Mouse (Mus musculus) MEL (cell line): ENCODE measurements around the gene Chdh. TPM values are rescaled to one million over a fixed set of nuclear protein-coding genes. Genes with fewer than 3 reads are reported as not detected.

ENCODE experiments used
- DNase-seq: peaks from one replicate; pipeline ENCODE4 v3.0.0; 2011; ENCODE audit warnings: low read depth, low spot score
- H3K27ac ChIP-seq: 2 replicates; pipeline ENCODE4 v1.5.1; 2012; ENCODE audit warnings: low read depth, mild to moderate bottlenecking, control low read depth, low read length, moderate library complexity; ENCODE audit not compliant: control insufficient read depth
- H3K27me3 ChIP-seq, 2 experiments: fragments of 150-350 bp in 1 of 2; sonication (generic) in 1 of 2; 2 replicates each; pipeline ENCODE4 v1.6.1; 2012; ENCODE audit warnings: low read length in 2 of 2, mild to moderate bottlenecking in 2 of 2, improper control_type of control experiment in 1 of 2, moderate library complexity in 1 of 2; ENCODE audit not compliant: insufficient read depth in 2 of 2, control insufficient read depth in 1 of 2
- H3K36me3 ChIP-seq, 2 experiments: 2 replicates each; pipeline ENCODE4 v1.6.1; 2012 to 2014; ENCODE audit warnings: low read length in 2 of 2, improper control_type of control experiment in 1 of 2, inconsistent platforms in 1 of 2, mild to moderate bottlenecking in 1 of 2; ENCODE audit not compliant: insufficient read depth in 2 of 2, control insufficient read depth in 1 of 2
- H3K4me1 ChIP-seq, 2 experiments: fragments of 150-350 bp in 1 of 2; sonication (generic) in 1 of 2; 2 replicates each; pipeline ENCODE4 v1.6.1; 2012; ENCODE audit warnings: low read length in 2 of 2, improper control_type of control experiment in 1 of 2, mild to moderate bottlenecking in 1 of 2; ENCODE audit not compliant: insufficient read depth in 2 of 2, control insufficient read depth in 1 of 2
- H3K4me3 ChIP-seq, 2 experiments: fragments of 150-350 bp in 1 of 2; sonication (generic) in 1 of 2; 2 replicates each; pipeline ENCODE4 v1.5.1; 2012; ENCODE audit warnings: low read depth in 2 of 2, low read length in 2 of 2, mild to moderate bottlenecking in 2 of 2, moderate library complexity in 2 of 2, control low read depth in 1 of 2, improper control_type of control experiment in 1 of 2; ENCODE audit not compliant: control insufficient read depth in 1 of 2, insufficient read depth in 1 of 2
- H3K79me2 ChIP-seq: 2 replicates; pipeline ENCODE4 v1.6.1; 2012; ENCODE audit warnings: mild to moderate bottlenecking, low read length, moderate library complexity; ENCODE audit not compliant: control insufficient read depth, poor library complexity, insufficient read depth
- H3K9ac ChIP-seq: 2 replicates; pipeline ENCODE4 v1.6.1; 2012; ENCODE audit warnings: low read depth, mild to moderate bottlenecking, control low read depth, low read length, moderate library complexity; ENCODE audit not compliant: control insufficient read depth, poor library complexity, severe bottlenecking
- H3K9me3 ChIP-seq: fragments of 150-350 bp; sonication (generic); replicated peaks from 2 replicates; pipeline ENCODE4 v1.6.1; 2012; ENCODE audit warnings: mild to moderate bottlenecking, low read length, improper control_type of control experiment, moderate library complexity; ENCODE audit not compliant: insufficient read depth
- BHLHE40 ChIP-seq: IDR thresholded peaks from 2 replicates; pipeline ENCODE4 v1.6.1; 2012; ENCODE audit warnings: low read depth, mild to moderate bottlenecking, inconsistent platforms, low read length, improper control_type of control experiment, borderline replicate concordance
- CHD1 ChIP-seq: IDR thresholded peaks from 2 replicates; pipeline ENCODE4 v1.6.1; 2012; ENCODE audit warnings: low read depth, mild to moderate bottlenecking, inconsistent platforms, low read length, improper control_type of control experiment
- CHD2 ChIP-seq: IDR thresholded peaks from 2 replicates; pipeline ENCODE4 v1.6.1; 2011; ENCODE audit warnings: low read length, improper control_type of control experiment
- CTCF ChIP-seq, 3 experiments: IDR thresholded peaks in 2 of 3; conservative IDR thresholded peaks in 1 of 3; 2 replicates each; pipeline ENCODE4 v1.5.1; 2011 to 2012; ENCODE audit warnings: low read length in 3 of 3, low read depth in 2 of 3, mild to moderate bottlenecking in 2 of 3, improper control_type of control experiment in 1 of 3, inconsistent platforms in 1 of 3, mixed read lengths in 1 of 3, moderate library complexity in 1 of 3; ENCODE audit not compliant: control insufficient read depth in 1 of 3, insufficient read depth in 1 of 3, poor library complexity in 1 of 3, severe bottlenecking in 1 of 3
- EP300 ChIP-seq, 2 experiments: IDR thresholded peaks; 2 replicates each; pipeline ENCODE4 v1.6.1; 2011; ENCODE audit warnings: improper control_type of control experiment in 2 of 2, low read length in 2 of 2, low read depth in 1 of 2, mild to moderate bottlenecking in 1 of 2
- GATA1 ChIP-seq: IDR thresholded peaks from 2 replicates; pipeline ENCODE4 v1.6.1; 2011; ENCODE audit warnings: low read depth, low read length, improper control_type of control experiment
- KAT2A ChIP-seq: conservative IDR thresholded peaks from 2 replicates; pipeline ENCODE4 v1.6.1; 2012; ENCODE audit warnings: low read depth, low read length, improper control_type of control experiment, inconsistent platforms
- MAX ChIP-seq: IDR thresholded peaks from 2 replicates; pipeline ENCODE4 v1.6.1; 2011; ENCODE audit warnings: low read length, improper control_type of control experiment
- MXI1 ChIP-seq: IDR thresholded peaks from 2 replicates; pipeline ENCODE4 v1.6.1; 2011; ENCODE audit warnings: mild to moderate bottlenecking, low read depth, low read length, improper control_type of control experiment
- MYB ChIP-seq: IDR thresholded peaks from 2 replicates; pipeline ENCODE4 v1.6.1; 2011; ENCODE audit warnings: mild to moderate bottlenecking, low read depth, low read length, improper control_type of control experiment
- MYC ChIP-seq: IDR thresholded peaks from 2 replicates; pipeline ENCODE4 v1.6.1; 2011; ENCODE audit warnings: low read depth, mild to moderate bottlenecking, low read length, improper control_type of control experiment, moderate library complexity
- POLR2A ChIP-seq, 2 experiments: IDR thresholded peaks; 2 replicates each; pipeline ENCODE4 v1.6.1; 2011 to 2012; ENCODE audit warnings: low read length in 2 of 2, mild to moderate bottlenecking in 2 of 2, control low read depth in 1 of 2, improper control_type of control experiment in 1 of 2, low read depth in 1 of 2, moderate library complexity in 1 of 2; ENCODE audit not compliant: control insufficient read depth in 1 of 2, insufficient read depth in 1 of 2, poor library complexity in 1 of 2
- POLR2AphosphoS2 ChIP-seq: IDR thresholded peaks from 2 replicates; pipeline ENCODE4 v1.6.1; 2011; ENCODE audit warnings: low read length, improper control_type of control experiment
- POLR2AphosphoS5 ChIP-seq: IDR thresholded peaks from 2 replicates; pipeline ENCODE4 v1.6.1; 2012; ENCODE audit warnings: low read depth, borderline replicate concordance, mild to moderate bottlenecking, inconsistent platforms, low read length, moderate library complexity, mixed read lengths
- RAD21 ChIP-seq: IDR thresholded peaks from 2 replicates; pipeline ENCODE4 v1.6.1; 2011; ENCODE audit warnings: mild to moderate bottlenecking, low read depth, low read length, improper control_type of control experiment
- RCOR1 ChIP-seq: IDR thresholded peaks from 2 replicates; pipeline ENCODE4 v1.6.1; 2012; ENCODE audit warnings: low read depth, mild to moderate bottlenecking, inconsistent platforms, low read length, improper control_type of control experiment
- SIN3A ChIP-seq: IDR thresholded peaks from 2 replicates; pipeline ENCODE4 v1.6.1; 2012; ENCODE audit warnings: low read length, improper control_type of control experiment, inconsistent platforms
- SMC3 ChIP-seq: IDR thresholded peaks from 2 replicates; pipeline ENCODE4 v1.6.1; 2011; ENCODE audit warnings: low read depth, low read length, improper control_type of control experiment
- TAL1 ChIP-seq: IDR thresholded peaks from 2 replicates; pipeline ENCODE4 v1.6.1; 2012; ENCODE audit warnings: mild to moderate bottlenecking, inconsistent platforms, low read length, moderate library complexity, mixed read lengths
- TCF12 ChIP-seq: IDR thresholded peaks from 2 replicates; pipeline ENCODE4 v1.6.1; 2014; ENCODE audit warnings: low read depth, mild to moderate bottlenecking, inconsistent platforms, low read length, improper control_type of control experiment, moderate library complexity
- USF1 ChIP-seq: IDR thresholded peaks from 2 replicates; pipeline ENCODE4 v1.6.1; 2014; ENCODE audit warnings: low read depth, mild to moderate bottlenecking, inconsistent platforms, low read length, improper control_type of control experiment, moderate library complexity
- ZC3H11A ChIP-seq: IDR thresholded peaks from 2 replicates; pipeline ENCODE4 v1.6.1; 2012; ENCODE audit warnings: low read depth, mild to moderate bottlenecking, inconsistent platforms, low read length, improper control_type of control experiment
- ZKSCAN1 ChIP-seq: IDR thresholded peaks from 2 replicates; pipeline ENCODE4 v1.6.1; 2012; ENCODE audit warnings: low read depth, mild to moderate bottlenecking, inconsistent platforms, low read length, improper control_type of control experiment, moderate library complexity
- polyA plus RNA-seq, 2 experiments: library from polyadenylated mRNA; stranded (reverse) in 1 of 2; unstranded in 1 of 2; fragments of >175 nt in 1 of 2; fragments of >200 nt in 1 of 2; gene quantifications; 2 replicates each; pipeline versions ENCODE4 v1.2.1 to v1.2.4; 2012; ENCODE audit warnings: low replicate concordance in 2 of 2, low read depth in 1 of 2; ENCODE audit not compliant: insufficient read length in 2 of 2, insufficient read depth in 1 of 2, missing spikeins in 1 of 2
- total RNA-seq: library from RNA; depleted of rRNA; stranded (reverse); fragments of 300-350 nt; gene quantifications from 2 replicates; pipeline ENCODE4 v1.2.3, GENCODE M21; 2012

Chdh gene
- total and polyA plus RNA-seq, 3 experiments = not detected

DNA sequence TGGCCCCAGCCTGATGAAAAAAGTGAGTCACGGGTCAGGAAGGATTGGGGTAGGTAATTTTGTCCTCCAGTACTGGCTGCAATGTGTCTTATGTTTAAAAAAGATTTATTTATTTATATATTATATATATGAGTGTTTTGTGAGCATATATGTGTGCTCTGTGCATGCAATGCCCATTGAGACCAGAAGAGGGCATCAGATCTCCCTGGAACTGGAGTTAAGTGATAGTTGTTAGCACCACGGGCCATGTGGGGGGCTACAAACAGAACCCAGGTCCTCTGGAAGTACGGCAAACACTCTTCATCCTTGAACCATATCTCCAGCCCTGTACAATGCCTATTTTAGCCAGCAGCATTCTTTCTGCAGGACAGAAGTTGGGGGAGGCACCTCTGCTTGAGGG lies 39.2 kb downstream of the Chdh start:
- peaks cover 0 to 2% of the 10 kb centered on the region in 2 experiments; a peak in 1 of 4 replicates for H3K4me1 ChIP-seq
- no peak overlapping the region for H3K9ac ChIP-seq
- no peaks in the 10 kb centered on the region for H3K27me3 ChIP-seq
- no peak overlapping the region for H3K27ac ChIP-seq
- H3K4me3 ChIP-seq = no peak overlapping the region
- no peaks in the 10 kb centered on the region for H3K36me3 ChIP-seq
- peak; percentile 9 for DNase-seq
- TF ChIP-seq MYC = no peak
- TF ChIP-seq CTCF (IDR thresholded peaks at IDR 0.05 in 2 of 3, conservative IDR thresholded peaks at IDR 0.05 in 1 of 3; ENCODE audit: control insufficient read depth in 1 of 3, insufficient read depth in 1 of 3, low read depth in 2 of 3, low read length in 3 of 3, poor library complexity in 1 of 3, severe bottlenecking in 1 of 3) = peak; percentile 20 to 31 (median 29); a peak in 4 of 6 replicates
- TF ChIP-seq SMC3 = peak; percentile 21; the same call in 1 of the 2 replicates
- peak; percentile 14 for TF ChIP-seq RAD21
- TF ChIP-seq TAL1 = no peak
- H3K9me3 ChIP-seq = no peaks in the 10 kb centered on the region
- H3K79me2 ChIP-seq = no peaks in the 10 kb centered on the region

DNA sequence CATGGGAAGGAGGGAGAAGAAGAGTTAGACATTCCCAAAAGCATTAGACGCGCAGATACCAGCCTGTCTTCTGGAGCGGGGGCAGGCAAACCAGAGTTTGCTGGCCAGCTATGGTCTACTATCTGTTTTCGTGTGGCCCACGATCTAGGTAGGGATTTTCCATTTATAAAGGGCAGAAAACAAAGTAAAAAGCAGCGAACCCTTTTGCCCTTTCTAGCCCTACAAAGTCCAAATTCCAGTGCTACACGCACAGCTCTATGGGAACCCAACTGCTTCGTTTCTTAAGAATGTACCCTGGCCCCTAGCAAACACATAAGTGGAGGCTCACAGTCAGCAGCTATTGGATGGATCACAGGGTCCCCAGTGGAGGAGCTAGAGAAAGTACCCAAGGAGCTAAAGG lies 41.5 kb downstream of the Chdh start:
- Histone ChIP-seq H3K4me1 (no peaks in the 10 kb centered on the region), H3K36me3 (no peaks in the 10 kb centered on the region), H3K27me3 (no peaks in the 10 kb centered on the region; a peak in 1 of 4 replicates), H3K79me2 (no peaks in the 10 kb centered on the region), H3K27ac (no peak overlapping the region), H3K9me3 (no peaks in the 10 kb centered on the region), H3K9ac (no peak overlapping the region), H3K4me3 (no peak overlapping the region)
- no peak for TF ChIP-seq BHLHE40
- no peak for TF ChIP-seq POLR2AphosphoS5
- TF ChIP-seq EP300 (IDR thresholded peaks at IDR 0.05; ENCODE audit: low read depth in 1 of 2, low read length in 2 of 2) = no peak
- TF ChIP-seq TCF12 = no peak
- TF ChIP-seq POLR2AphosphoS2 = no peak
- no peak for DNase-seq

DNA sequence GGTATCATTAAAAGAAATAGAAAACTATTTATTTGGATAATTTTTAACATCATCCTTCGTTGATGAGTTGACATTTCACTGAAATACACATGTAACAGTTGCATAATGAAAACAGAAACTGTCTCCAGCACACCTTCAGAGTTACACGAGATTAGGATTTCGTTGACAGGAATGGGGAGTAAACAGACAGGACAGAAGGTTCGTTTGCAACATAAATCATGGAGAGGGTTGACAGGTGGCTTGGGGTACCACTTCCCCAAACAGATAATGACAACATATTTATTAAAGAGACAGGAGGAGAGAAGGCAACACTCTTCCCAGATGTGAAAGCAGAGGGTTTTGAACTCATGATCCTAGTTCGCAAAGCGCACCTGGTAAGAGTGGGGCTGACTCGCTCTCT lies 46.1 kb downstream of the Chdh start:
- no peaks in the 10 kb centered on the region for H3K36me3 ChIP-seq
- no peak overlapping the region for H3K4me3 ChIP-seq
- H3K27ac ChIP-seq = no peak overlapping the region
- H3K79me2 ChIP-seq = no peaks in the 10 kb centered on the region
- TF ChIP-seq USF1 (no peak), ZKSCAN1 (no peak), RCOR1 (no peak), POLR2AphosphoS2 (no peak), TAL1 (no peak), KAT2A (no peak), MYC (no peak), ZC3H11A (no peak), MYB (no peak), EP300 (IDR thresholded peaks at IDR 0.05; ENCODE audit: low read depth in 1 of 2, low read length in 2 of 2) (no peak), MXI1 (no peak), CHD1 (no peak), POLR2A (IDR thresholded peaks at IDR 0.05; ENCODE audit: control insufficient read depth in 1 of 2, insufficient read depth in 1 of 2, low read depth in 1 of 2, low read length in 2 of 2, poor library complexity in 1 of 2) (no peak), GATA1 (no peak), BHLHE40 (no peak), SIN3A (no peak), CHD2 (no peak), MAX (no peak)
- no peaks in the 10 kb centered on the region for H3K9me3 ChIP-seq
- no peaks in the 10 kb centered on the region for H3K4me1 ChIP-seq
- H3K9ac ChIP-seq = no peak overlapping the region
- H3K27me3 ChIP-seq = no peaks in the 10 kb centered on the region; a peak in 1 of 4 replicates
- DNase-seq = peak; percentile 2
